Mouse (Mus musculus) liver, embryonic 14.5 days (tissue): Measurements from ENCODE around the gene Chadl. TPM values are rescaled to one million over a fixed set of nuclear protein-coding genes. Genes with fewer than 3 reads are reported as not detected.

ENCODE experiments used
- ATAC-seq: fragments of 200-750 bp; cut with Nextera tagmentation; 2 replicates; pipeline ENCODE4 v1.8.0; 2017; ENCODE audit warnings: moderate number of reproducible peaks, mild to moderate bottlenecking, moderate library complexity; ENCODE audit not compliant: insufficient read depth
- DNase-seq, 3 experiments: peaks; one replicate each; pipeline ENCODE4 v3.0.0-alpha.2; 2012 to 2013; ENCODE audit warnings: low read depth in 3 of 3, low spot score in 3 of 3
- H3K27ac ChIP-seq: fragments of 300-500 bp; sonication (generic); 2 replicates; pipeline ENCODE4 v1.5.1; 2014; ENCODE audit warnings: moderate library complexity, mild to moderate bottlenecking, control low read depth, inconsistent platforms
- H3K27me3 ChIP-seq: fragments of 300-500 bp; sonication (generic); 2 replicates; pipeline ENCODE4 v1.6.1; 2014; ENCODE audit warnings: mild to moderate bottlenecking, low read length, moderate library complexity; ENCODE audit not compliant: control insufficient read depth, insufficient read depth
- H3K36me3 ChIP-seq: fragments of 300-500 bp; sonication (generic); replicated peaks from 2 replicates; pipeline ENCODE4 v1.6.1; 2014; ENCODE audit warnings: low read depth; ENCODE audit not compliant: control insufficient read depth, insufficient read depth
- H3K4me1 ChIP-seq, 2 experiments: fragments of 200-500 bp in 1 of 2; fragments of 300-500 bp in 1 of 2; sonication (generic) in 1 of 2; replicated peaks; 2 replicates each; pipeline ENCODE4 v1.6.1; 2012 to 2014; ENCODE audit warnings: antibody characterized with exemption in 1 of 2, inconsistent platforms in 1 of 2, low read length in 1 of 2; ENCODE audit not compliant: control insufficient read depth in 2 of 2, insufficient read depth in 2 of 2
- H3K4me2 ChIP-seq: fragments of 300-500 bp; sonication (generic); 2 replicates; pipeline ENCODE4 v1.6.1; 2014; ENCODE audit warnings: low read depth, mild to moderate bottlenecking, control low read depth, moderate library complexity
- H3K4me3 ChIP-seq, 2 experiments: fragments of 200-500 bp in 1 of 2; fragments of 300-500 bp in 1 of 2; sonication (generic) in 1 of 2; 2 replicates each; pipeline ENCODE4 v1.5.1; 2012 to 2014; ENCODE audit warnings: low read depth in 2 of 2, low read length in 2 of 2, mild to moderate bottlenecking in 2 of 2, control low read depth in 1 of 2, inconsistent platforms in 1 of 2, moderate library complexity in 1 of 2; ENCODE audit not compliant: insufficient read depth in 1 of 2
- H3K9ac ChIP-seq: fragments of 300-500 bp; sonication (generic); replicated peaks from 2 replicates; pipeline ENCODE4 v1.6.1; 2014; ENCODE audit warnings: mild to moderate bottlenecking, control low read depth, moderate library complexity
- H3K9me3 ChIP-seq: fragments of 300-500 bp; sonication (generic); 2 replicates; pipeline ENCODE4 v1.6.1; 2016; ENCODE audit warnings: low read length, mixed read lengths; ENCODE audit not compliant: control insufficient read depth
- CTCF ChIP-seq: IDR thresholded peaks from 2 replicates; pipeline ENCODE4 v1.5.1; 2016; ENCODE audit warnings: antibody characterized with exemption, low read depth, control low read depth
- EP300 ChIP-seq: IDR thresholded peaks from 2 replicates; pipeline ENCODE4 v1.6.1; 2016; ENCODE audit warnings: antibody characterized with exemption, low read depth
- WGBS: fragments of 180-500 bp; shearing (Covaris S2); extraction: QIAGEN DNeasy Blood & Tissue Kit; methylation state at CpG from one replicate; pipeline ENCODE4 v1.1.7; 2014; ENCODE audit not compliant: insufficient replicate concordance; 5-methylcytosine and 5-hydroxymethylcytosine counted together
- polyA plus RNA-seq, 2 experiments: library from polyadenylated mRNA; depleted of rRNA in 1 of 2; stranded (reverse) in 1 of 2; unstranded in 1 of 2; fragments of >200 nt; fragmentation: Nextera tagmentation in 1 of 2; extraction: Ambion mirVana in 1 of 2; gene quantifications; 2 replicates each; pipeline versions ENCODE4 v1.2.1 to v1.2.3; 2012 to 2014

Chadl gene
- polyA plus RNA-seq, 2 experiments: 0.20 to 0.25 TPM

GRCm38 (mm10) chr15:81670231-81670640 lies 26.9 kb downstream of the Chadl start:
- 85% methylated on average over 4 of the region's 4 CpGs for WGBS
- H3K9ac ChIP-seq: no peak overlapping the region
- H3K9me3 ChIP-seq: no peaks in the 10 kb centered on the region
- DNase-seq: peak in 2 of 3 experiments; percentile 10 to 11
- 0 out of 2 replicates have a peak, but pooled peaks have one; percentile 35 for ATAC-seq
- H3K4me3 ChIP-seq: no peak overlapping the region
- H3K36me3 ChIP-seq: peaks cover 27% of the 10 kb centered on the region
- no peak overlapping the region for H3K27ac ChIP-seq
- H3K4me1 ChIP-seq: peaks cover under 1% of the 10 kb centered on the region in 2 experiments; a peak in 3 of 4 replicates
- peak; percentile 75 for TF ChIP-seq CTCF
- TF ChIP-seq EP300: no peak
- H3K27me3 ChIP-seq: no peaks in the 10 kb centered on the region
- no peak overlapping the region for H3K4me2 ChIP-seq

DNA sequence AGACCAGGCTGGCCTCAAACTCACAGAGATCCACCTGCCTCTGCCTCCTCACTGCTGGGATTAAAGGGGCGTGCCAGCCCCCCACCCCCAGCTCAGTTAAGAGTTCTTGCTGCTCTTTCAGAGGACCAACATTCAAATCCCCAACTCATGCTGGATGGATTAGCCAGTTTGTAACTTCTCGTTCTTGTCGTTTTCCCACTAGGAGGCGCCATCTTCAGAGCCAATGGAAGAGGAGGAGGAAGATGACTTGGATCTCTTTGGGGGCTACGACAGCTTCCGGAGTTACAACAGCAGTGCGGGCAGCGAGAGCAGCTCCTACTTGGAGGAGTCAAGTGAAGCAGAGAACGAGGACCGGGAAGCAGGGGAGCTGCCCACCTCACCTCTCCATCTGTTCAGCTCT lies 30.1 kb downstream of the Chadl start:
- peaks cover 5 to 11% of the 10 kb centered on the region in 2 experiments for H3K4me1 ChIP-seq
- no peaks in the 10 kb centered on the region for H3K9me3 ChIP-seq
- no peak for ATAC-seq
- 76% methylated on average over 10 of the region's 10 CpGs for WGBS
- DNase-seq: peak in 1 of 3 experiments; percentile 22
- H3K36me3 ChIP-seq: peaks cover 27% of the 10 kb centered on the region
- no peak overlapping the region for H3K4me2 ChIP-seq
- TF ChIP-seq CTCF (peak; percentile 48), EP300 (no peak)
- no peak overlapping the region for H3K9ac ChIP-seq
- no peak overlapping the region for H3K4me3 ChIP-seq
- H3K27me3 ChIP-seq: no peaks in the 10 kb centered on the region
- no peak overlapping the region for H3K27ac ChIP-seq

- peak; percentile 86 to 89 (median 87) for DNase-seq
- Histone ChIP-seq H3K9ac (peak within 1 kb of the TSS; percentile 89), H3K36me3 (peaks cover 17% of the 10 kb centered on the region), H3K4me2 (peak within 1 kb of the TSS; percentile 95), H3K27ac (peak within 1 kb of the TSS; percentile 45), H3K4me1 (peaks cover 5 to 11% of the 10 kb centered on the region in 2 experiments), H3K4me3 (peak within 1 kb of the TSS; percentile 86 to 95), H3K9me3 (no peaks in the 10 kb centered on the region), H3K27me3 (no peaks in the 10 kb centered on the region)
- no peak for TF ChIP-seq EP300
- TF ChIP-seq CTCF: peak; percentile 58
- ATAC-seq: peak; percentile 99
- under 1% methylated on average over 55 of the region's 55 CpGs for WGBS
Measured at GRCm38 (mm10) chr15:81663697-81664561, 33.2 kb downstream of the Chadl start, which contains the start of gene L3mbtl2. TSS of gene L3mbtl2 (plus strand) at chr15:81663889.

- Histone ChIP-seq H3K27me3 (no peaks in the 10 kb centered on the region), H3K27ac (no peak overlapping the region), H3K4me1 (peaks cover 5 to 11% of the 10 kb centered on the region in 2 experiments), H3K4me2 (peak overlapping the region; percentile 95), H3K4me3 (peak overlapping the region; percentile 10 to 95; a peak in 3 of 4 replicates), H3K9me3 (no peaks in the 10 kb centered on the region), H3K36me3 (peaks cover 10% of the 10 kb centered on the region), H3K9ac (no peak overlapping the region)
- TF ChIP-seq EP300: no peak
- no peak for TF ChIP-seq CTCF
- 54% methylated on average over 10 of the region's 10 CpGs for WGBS
- peak; percentile 5; the same call in 1 of the 2 replicates for ATAC-seq
- no peak for DNase-seq
Measured at GRCm38 (mm10) chr15:81663281-81663680, 33.8 kb downstream of the Chadl start.

- TF ChIP-seq CTCF (no peak), EP300 (no peak)
- Histone ChIP-seq H3K9ac (no peak overlapping the region), H3K4me1 (peaks cover 5 to 11% of the 10 kb centered on the region in 2 experiments), H3K4me2 (no peak overlapping the region), H3K27ac (no peak overlapping the region), H3K27me3 (no peaks in the 10 kb centered on the region), H3K4me3 (no peak overlapping the region), H3K36me3 (no peaks in the 10 kb centered on the region), H3K9me3 (no peaks in the 10 kb centered on the region)
- WGBS: 67% methylated on average over 2 of the region's 2 CpGs
- ATAC-seq (no peak), DNase-seq (no peak)
Measured at GRCm38 (mm10) chr15:81661701-81662100, 35.4 kb downstream of the Chadl start.
